In genomic region chr13:71959361-71960276, GRCm38 (mm10) we compare ENCODE assay signal across 9 mouse cellular contexts. TPM values are rescaled to one million over a fixed set of nuclear protein-coding genes. Genes with fewer than 3 reads are reported as not detected.
DNase-seq lines count a peak whose midpoint lies in the region; ATAC-seq lines count a peak whose summit lies in the region.
"Had no signal": no experiment of that assay in that cellular context is flagged by ENCODE, and none has a peak within 500 bp of the region (broad histone marks: within the 10 kb centered on the region; RNA-seq: fewer than 3 reads in every experiment).

No protein-coding gene starts in this region.

- DNase-seq in right cerebral cortex, postnatal 4 days: peak; percentile 32
- no peak for DNase-seq in right cerebral cortex, adult 18-20 months
- DNase-seq in yolk sac, embryonic 10.5 days (ENCODE audit: low spot score): peak; percentile 18
- no peak for DNase-seq in gastrocnemius, adult 18-20 months (ENCODE audit: low spot score)
- DNase-seq in right cerebral cortex, postnatal 14 days: no peak
- no peak for DNase-seq in thymus, postnatal 36 days
- DNase-seq: liver, embryonic 13.5 days had no signal

- 0 out of 2 replicates have a peak, but pooled peaks cover 7% of the 10 kb centered on the region for H3K4me1 ChIP-seq in heart, embryonic 16.5 days (ENCODE audit: control insufficient read depth, insufficient read depth, low read length)
- H3K4me1 ChIP-seq in lung, embryonic 15.5 days: 0 out of 2 replicates have a peak, but pooled peaks cover 7% of the 10 kb centered on the region
- H3K4me1 ChIP-seq: liver, embryonic 13.5 days had no signal

- peak overlapping the region; percentile 76 for H3K4me2 ChIP-seq in heart, embryonic 16.5 days (ENCODE audit: low read depth, low read length)
- peak overlapping the region; percentile 53 for H3K4me2 ChIP-seq in lung, embryonic 15.5 days
- H3K4me2 ChIP-seq: liver, embryonic 13.5 days had no signal

- H3K27me3 ChIP-seq in heart, embryonic 16.5 days (ENCODE audit: control insufficient read depth, insufficient read depth, low read length): peaks cover 70% of the 10 kb centered on the region
- H3K27me3 ChIP-seq in lung, embryonic 15.5 days: peaks cover 96% of the 10 kb centered on the region

- H3K9ac ChIP-seq in heart, embryonic 16.5 days (ENCODE audit: low read length): peak overlapping the region; percentile 53
- H3K9ac ChIP-seq in lung, embryonic 15.5 days: peak overlapping the region; percentile 50
- H3K9ac ChIP-seq: liver, embryonic 13.5 days had no signal

- peak overlapping the region; percentile 59 for H3K4me3 ChIP-seq in heart, embryonic 16.5 days (ENCODE audit: low read length)
- H3K4me3 ChIP-seq in lung, embryonic 15.5 days: peak overlapping the region; percentile 53
- H3K4me3 ChIP-seq: liver, embryonic 13.5 days had no signal

- no peak overlapping the region for H3K27ac ChIP-seq in heart, embryonic 16.5 days (ENCODE audit: low read length)
- peak overlapping the region; percentile 59 for H3K27ac ChIP-seq in lung, embryonic 15.5 days
- H3K27ac ChIP-seq: liver, embryonic 13.5 days had no signal

- H3K9me3 ChIP-seq in heart, embryonic 16.5 days (replicated peaks; ENCODE audit: control insufficient read depth, low read length): no peaks in the 10 kb centered on the region
- no peaks in the 10 kb centered on the region for H3K9me3 ChIP-seq in lung, embryonic 15.5 days
- H3K9me3 ChIP-seq: liver, embryonic 13.5 days had no signal

- H3K36me3 ChIP-seq in heart, embryonic 16.5 days (ENCODE audit: control insufficient read depth, insufficient read depth): no peaks in the 10 kb centered on the region
- H3K36me3 ChIP-seq in lung, embryonic 15.5 days: no peaks in the 10 kb centered on the region
- H3K36me3 ChIP-seq: liver, embryonic 13.5 days had no signal

- ATAC-seq in heart, embryonic 16.5 days (replicated peaks; ENCODE audit: extremely low read depth, insufficient read depth, low FRiP score): no peak; the same call in 1 of the 2 replicates
- ATAC-seq in lung, embryonic 15.5 days (ENCODE audit: borderline replicate concordance, extremely low read depth, low FRiP score, low TSS enrichment): no peak

- 6% methylated on average over 75 of the region's 76 CpGs for WGBS in heart, embryonic 16.5 days
- WGBS in lung, embryonic 15.5 days: 2% methylated on average over 76 of the region's 76 CpGs

RNA-seq across cellular contexts. Expression of gene Irx1, which starts 3.9 kb away (rescaled TPM):
- polyA plus RNA-seq in heart, embryonic 16.5 days (2015; fragmentation: Nextera tagmentation; extraction: Ambion mirVana): 1.8 and 2.9 TPM in 2 replicates
- polyA plus RNA-seq in lung, embryonic 15.5 days (2015; fragmentation: Nextera tagmentation; extraction: Ambion mirVana): 10.5 and 10.9 TPM in 2 replicates
- total RNA-seq in gastrocnemius, adult 18-20 months (2021): not detected
- polyA plus RNA-seq: liver, embryonic 13.5 days had no signal

Comparison
In these comparisons a context has a peak if more than half of its experiments do, and no peak if none do; other contexts are left out.
1. DNase-seq: peak in right cerebral cortex, postnatal 4 days (single experiment) and yolk sac, embryonic 10.5 days (single experiment); none in right cerebral cortex, adult 18-20 months (single experiment), gastrocnemius, adult 18-20 months (single experiment), right cerebral cortex, postnatal 14 days (single experiment) and thymus, postnatal 36 days (0 of 2).